Mouse (Mus musculus) olfactory bulb, adult 2 months (tissue): ENCODE measurements around the gene Cacna1d. TPM values are rescaled to one million over a fixed set of nuclear protein-coding genes. Genes with fewer than 3 reads are reported as not detected.

Experiments used
- H3K27ac ChIP-seq: fragments of 200-500 bp; 2 replicates; pipeline ENCODE4 v1.5.1; 2012; ENCODE audit warnings: low read depth, low read length; ENCODE audit not compliant: insufficient read depth
- H3K4me1 ChIP-seq: fragments of 200-500 bp; 2 replicates; pipeline ENCODE4 v1.6.1; 2012; ENCODE audit warnings: low read length; ENCODE audit not compliant: control insufficient read depth, insufficient read depth
- H3K4me3 ChIP-seq: fragments of 200-500 bp; 2 replicates; pipeline ENCODE4 v1.5.1; 2012; ENCODE audit warnings: mild to moderate bottlenecking, low read depth, low read length, moderate library complexity; ENCODE audit not compliant: insufficient read depth
- CTCF ChIP-seq: fragments of 200-500 bp; IDR thresholded peaks from 2 replicates; pipeline ENCODE4 v1.5.1; 2012; ENCODE audit warnings: low read depth, mild to moderate bottlenecking, low read length, moderate library complexity; ENCODE audit not compliant: insufficient read depth
- POLR2A ChIP-seq: fragments of 200-500 bp; IDR thresholded peaks from 2 replicates; pipeline ENCODE4 v1.6.1; 2012; ENCODE audit warnings: mild to moderate bottlenecking, low read depth, low read length, moderate library complexity; ENCODE audit not compliant: insufficient read depth
- WGBS: fragments of 180-500 bp; shearing (Covaris S2); methylation state at CpG from one replicate; pipeline ENCODE4 v1.1.7; 2018; 5-methylcytosine and 5-hydroxymethylcytosine counted together
- polyA plus RNA-seq: library from polyadenylated mRNA; stranded (reverse); fragments of >200 nt; gene quantifications from 2 replicates; pipeline ENCODE4 v1.2.4, GENCODE M21; 2012; ENCODE audit warnings: low replicate concordance; ENCODE audit not compliant: missing spikeins, insufficient read depth, insufficient read length

Gene Cacna1d
- polyA plus RNA-seq, 1 experiment = 140 TPM

DNA sequence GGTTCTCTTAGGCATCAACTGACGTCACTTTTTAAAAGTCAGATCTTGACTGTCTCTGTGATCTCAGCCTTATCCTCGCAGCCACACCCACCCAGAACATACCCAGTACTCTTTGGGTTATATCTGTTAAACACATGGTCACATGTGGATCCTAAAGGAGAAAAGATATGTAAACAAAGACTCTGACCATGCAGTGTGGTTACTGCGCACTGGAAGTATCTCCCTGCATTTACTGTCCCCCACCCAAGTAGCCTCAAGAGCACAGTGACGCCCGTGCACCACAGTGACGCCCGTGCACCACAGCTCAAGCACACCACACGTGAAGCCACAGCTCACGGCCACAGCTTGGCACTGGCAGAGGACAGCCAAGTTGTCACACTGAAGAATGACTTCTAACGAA lies 173.6 kb downstream of the Cacna1d start:
- 85% methylated on average over 10 of the region's 10 CpGs for WGBS
- no peak overlapping the region for H3K4me3 ChIP-seq
- TF ChIP-seq POLR2A (no peak), CTCF (no peak)

DNA sequence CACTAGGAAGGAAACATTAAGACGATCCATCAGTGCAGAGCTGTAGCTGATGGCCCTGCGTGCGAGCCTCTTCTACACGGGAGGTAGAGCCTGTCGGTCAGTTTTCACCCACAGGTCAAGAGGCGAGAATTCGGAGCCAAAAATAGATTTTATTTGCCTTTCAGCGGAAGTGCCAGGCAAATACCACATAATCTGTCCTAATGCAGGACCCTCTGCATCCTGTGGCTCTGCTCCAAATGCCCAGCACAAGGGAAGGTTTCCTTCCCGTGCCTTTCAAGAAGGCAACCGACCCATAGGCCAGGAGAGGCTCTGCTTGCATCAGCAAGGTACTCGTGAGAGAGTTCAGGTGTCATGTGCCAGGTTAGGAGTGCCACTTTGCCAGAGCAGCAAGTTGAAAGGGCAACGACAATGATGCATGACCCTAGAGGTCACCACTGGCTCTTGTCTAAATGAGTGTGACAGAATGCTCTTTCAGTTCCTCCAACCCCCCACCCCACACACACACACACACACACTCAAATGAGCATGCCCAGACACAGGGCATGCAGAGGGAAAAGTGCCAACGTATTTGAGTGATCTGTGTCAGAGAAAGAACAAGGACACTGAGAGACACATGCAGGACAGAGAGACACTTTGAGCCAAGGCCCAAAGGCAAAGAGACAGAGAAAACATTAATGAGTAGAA lies 179.9 kb downstream of the Cacna1d start:
- TF ChIP-seq CTCF (no peak), POLR2A (no peak)
- Histone ChIP-seq H3K4me3 (no peak overlapping the region), H3K27ac (no peak overlapping the region), H3K4me1 (peaks cover 24% of the 10 kb centered on the region)
- WGBS = 81% methylated on average over 13 of the region's 13 CpGs

More for the DNA sequence above, 173.6 kb downstream of the Cacna1d start:
- Histone ChIP-seq H3K4me1 (peaks cover 24% of the 10 kb centered on the region), H3K27ac (no peak overlapping the region)

DNA sequence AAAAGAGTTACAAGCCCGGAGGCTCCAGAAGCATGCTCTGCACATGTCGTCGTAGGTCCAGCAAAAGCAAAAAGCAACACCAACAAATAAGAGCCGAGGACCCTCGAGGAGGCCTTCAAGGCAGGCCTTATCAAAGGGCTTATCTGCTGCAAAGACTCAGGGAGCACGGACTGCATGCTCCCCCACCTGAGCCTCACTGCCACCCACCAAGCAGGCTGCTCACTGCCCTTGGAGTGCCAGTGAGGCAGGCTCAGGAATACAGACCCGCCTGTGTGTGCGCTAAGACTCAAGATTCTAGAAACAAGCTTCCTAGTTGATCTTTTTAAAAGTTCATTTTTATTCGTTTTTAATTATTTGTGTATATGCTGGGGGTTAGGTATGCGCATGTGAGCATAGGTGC lies 181.0 kb downstream of the Cacna1d start:
- Histone ChIP-seq H3K27ac (no peak overlapping the region), H3K4me3 (no peak overlapping the region), H3K4me1 (peaks cover 29% of the 10 kb centered on the region)
- WGBS = 94% methylated on average over 10 of the region's 10 CpGs
- no peak for TF ChIP-seq CTCF
- no peak for TF ChIP-seq POLR2A

DNA sequence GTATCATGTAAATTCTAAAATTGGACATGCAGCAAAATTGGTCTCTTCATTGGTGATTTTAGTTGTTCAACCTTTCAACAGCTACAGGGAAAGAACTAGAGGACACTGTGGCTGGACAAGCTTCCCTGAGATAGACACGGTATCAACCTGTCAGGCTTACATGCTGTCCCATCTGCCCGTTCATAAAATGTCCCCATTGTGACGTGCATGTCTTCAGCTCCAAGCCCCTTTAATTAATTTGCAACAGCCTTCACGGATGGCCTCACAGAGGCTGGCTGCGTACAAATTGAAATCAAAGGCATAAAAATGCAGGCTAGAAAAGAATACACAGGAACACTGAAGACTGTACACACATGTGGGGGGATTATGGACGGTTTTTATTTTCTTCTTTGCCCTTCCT lies 185.0 kb downstream of the Cacna1d start:
- TF ChIP-seq POLR2A (no peak), CTCF (no peak)
- 44% methylated on average over 6 of the region's 6 CpGs for WGBS
- Histone ChIP-seq H3K4me1 (peaks cover 21% of the 10 kb centered on the region), H3K4me3 (no peak overlapping the region), H3K27ac (0 out of 2 replicates have a peak overlapping the region, but pooled peaks have one; percentile 21)

DNA sequence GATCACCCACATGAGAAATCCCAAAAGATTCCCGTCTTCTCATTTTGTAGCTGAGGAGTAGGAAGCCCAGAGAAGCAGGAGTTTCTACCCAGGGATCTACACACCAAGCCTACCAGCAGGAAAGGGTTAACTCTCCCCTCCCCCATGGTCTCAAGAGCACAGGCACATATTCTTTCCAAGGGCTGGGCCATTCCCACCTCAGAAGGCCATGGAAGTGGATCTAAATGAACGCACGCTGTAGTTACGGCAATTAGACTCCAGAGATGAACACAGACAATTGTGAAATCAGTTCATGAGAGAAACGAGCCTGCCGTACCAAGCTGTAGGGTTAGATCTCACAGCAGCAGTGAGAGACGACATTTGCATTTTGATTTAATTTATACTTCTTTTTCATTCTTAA lies 191.3 kb downstream of the Cacna1d start:
- peak overlapping the region; percentile 3; the same call in 1 of the 2 replicates for H3K27ac ChIP-seq
- H3K4me1 ChIP-seq = peaks cover 25% of the 10 kb centered on the region
- WGBS = 42% methylated on average over 7 of the region's 7 CpGs
- H3K4me3 ChIP-seq = no peak overlapping the region
- TF ChIP-seq CTCF = no peak
- TF ChIP-seq POLR2A = no peak

DNA sequence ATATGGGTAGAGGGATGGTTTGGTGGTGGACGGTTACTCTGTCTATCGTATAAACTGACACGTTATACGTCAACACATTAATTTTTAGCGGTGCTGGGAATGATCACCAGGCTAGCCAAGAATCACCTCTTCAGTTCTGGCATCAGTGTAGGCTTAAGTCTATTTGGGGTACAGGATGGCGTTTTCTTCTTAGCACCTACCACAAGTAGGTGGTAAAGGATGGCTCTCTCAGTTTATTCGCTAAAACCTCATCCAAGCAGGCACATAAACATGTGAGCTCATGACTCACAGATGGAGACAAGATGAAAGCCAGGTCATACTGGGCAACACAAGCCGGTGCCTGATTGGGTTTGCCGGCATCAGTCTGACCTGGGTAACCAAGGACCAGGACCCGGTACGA lies 193.8 kb downstream of the Cacna1d start:
- Histone ChIP-seq H3K4me1 (peaks cover 25% of the 10 kb centered on the region), H3K27ac (no peak overlapping the region), H3K4me3 (no peak overlapping the region)
- WGBS = 88% methylated on average over 11 of the region's 11 CpGs
- TF ChIP-seq CTCF (no peak), POLR2A (no peak)

DNA sequence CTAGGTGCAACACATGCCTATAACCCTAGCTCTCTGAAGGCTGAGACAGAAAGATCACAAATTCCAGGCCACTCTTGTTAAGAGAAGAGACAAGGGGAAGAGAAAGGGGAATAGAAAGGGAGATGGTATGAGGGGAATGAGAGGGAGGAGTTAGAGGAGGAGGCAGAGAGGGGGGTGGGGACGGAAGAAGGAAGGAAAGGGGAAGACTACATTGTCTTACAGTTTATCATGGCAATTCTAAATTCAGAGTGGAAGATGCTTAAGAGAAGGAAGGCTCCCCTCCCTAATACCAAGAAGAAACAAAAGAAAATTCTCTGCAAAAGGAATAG lies 199.2 kb downstream of the Cacna1d start:
- 17% methylated on average over 1 of the region's 1 CpGs for WGBS
- peaks cover 24% of the 10 kb centered on the region for H3K4me1 ChIP-seq
- TF ChIP-seq POLR2A = no peak
- H3K4me3 ChIP-seq = no peak overlapping the region
- peak overlapping the region; percentile 72 for H3K27ac ChIP-seq

DNA sequence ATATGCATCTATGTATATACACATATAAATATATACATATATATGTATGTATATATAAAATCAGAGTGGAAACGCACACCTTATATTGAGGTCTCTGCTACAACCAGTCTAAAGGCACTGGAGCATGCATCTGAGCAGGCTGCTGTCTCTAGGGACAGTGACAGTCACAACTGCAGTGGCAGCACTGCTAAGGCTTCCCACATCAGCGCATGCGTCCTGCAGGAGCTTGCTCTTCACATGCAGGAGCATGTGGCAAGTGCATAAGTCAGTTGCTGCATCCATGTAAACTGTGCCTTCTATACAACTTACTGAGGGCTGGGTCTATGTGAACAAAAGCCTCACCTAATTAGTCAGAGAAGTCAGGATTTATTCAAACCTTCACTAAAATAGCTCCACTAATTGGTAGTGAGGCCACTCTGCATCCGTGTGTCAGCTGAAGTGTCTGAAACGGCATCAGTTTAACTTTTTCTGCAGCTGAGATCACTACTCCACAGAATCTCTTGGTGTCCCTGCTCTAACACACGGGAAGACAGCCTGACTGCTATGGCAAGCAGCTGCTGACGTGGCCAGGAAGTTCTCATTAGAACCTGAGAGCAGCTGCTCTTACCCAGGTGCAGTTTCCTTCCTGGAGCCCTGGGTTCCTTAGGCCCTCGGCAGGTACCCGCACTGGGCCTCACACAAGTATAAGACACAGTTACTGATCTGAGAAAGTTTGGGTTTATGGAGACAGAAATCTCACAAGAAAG lies 199.7 kb downstream of the Cacna1d start:
- Histone ChIP-seq H3K4me3 (no peak overlapping the region), H3K27ac (peak overlapping the region; percentile 72), H3K4me1 (peaks cover 24% of the 10 kb centered on the region)
- WGBS = 39% methylated on average over 9 of the region's 9 CpGs
- TF ChIP-seq CTCF (no peak), POLR2A (no peak)

DNA sequence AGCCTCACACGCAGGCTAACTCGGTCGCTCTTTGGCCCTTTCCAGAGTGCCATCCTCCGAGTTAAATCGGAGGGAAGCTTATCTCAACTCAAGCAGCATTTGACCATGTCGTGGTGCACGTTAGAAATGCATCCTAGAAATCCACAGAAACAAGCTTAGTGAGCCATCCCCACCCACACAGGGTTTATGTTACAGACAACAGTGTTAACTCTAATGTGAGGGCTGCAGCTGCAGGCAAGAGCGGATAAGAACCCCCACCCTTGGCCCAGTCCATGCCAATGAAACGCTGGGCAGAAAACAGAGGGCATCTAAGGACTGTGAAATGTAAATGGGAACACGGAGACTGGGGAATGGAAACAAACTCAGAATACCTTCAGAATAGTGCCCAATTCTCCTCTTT lies 206.8 kb downstream of the Cacna1d start:
- WGBS = 29% methylated on average over 10 of the region's 10 CpGs
- H3K4me3 ChIP-seq = no peak overlapping the region
- peak overlapping the region; percentile 89 for H3K27ac ChIP-seq
- TF ChIP-seq POLR2A (no peak), CTCF (no peak)
- H3K4me1 ChIP-seq = peaks cover 19% of the 10 kb centered on the region
